Mouse (Mus musculus) common myeloid progenitor, adult 5-6 weeks (primary cell): ENCODE measurements at regions not wholly inside any gene's neighbourhood (a gene's known extent, or its start where the extent isn't known, plus 50 kb on each side); places are given as distances from the start of the nearest gene placed in this dataset.

Experiments
- ATAC-seq: replicated peaks from 2 replicates; pipeline ENCODE4 v1.8.0; 2016; ENCODE audit warnings: low read depth, mild to moderate bottlenecking, moderate TSS enrichment, inconsistent platforms; ENCODE audit not compliant: poor library complexity, severe bottlenecking

DNA sequence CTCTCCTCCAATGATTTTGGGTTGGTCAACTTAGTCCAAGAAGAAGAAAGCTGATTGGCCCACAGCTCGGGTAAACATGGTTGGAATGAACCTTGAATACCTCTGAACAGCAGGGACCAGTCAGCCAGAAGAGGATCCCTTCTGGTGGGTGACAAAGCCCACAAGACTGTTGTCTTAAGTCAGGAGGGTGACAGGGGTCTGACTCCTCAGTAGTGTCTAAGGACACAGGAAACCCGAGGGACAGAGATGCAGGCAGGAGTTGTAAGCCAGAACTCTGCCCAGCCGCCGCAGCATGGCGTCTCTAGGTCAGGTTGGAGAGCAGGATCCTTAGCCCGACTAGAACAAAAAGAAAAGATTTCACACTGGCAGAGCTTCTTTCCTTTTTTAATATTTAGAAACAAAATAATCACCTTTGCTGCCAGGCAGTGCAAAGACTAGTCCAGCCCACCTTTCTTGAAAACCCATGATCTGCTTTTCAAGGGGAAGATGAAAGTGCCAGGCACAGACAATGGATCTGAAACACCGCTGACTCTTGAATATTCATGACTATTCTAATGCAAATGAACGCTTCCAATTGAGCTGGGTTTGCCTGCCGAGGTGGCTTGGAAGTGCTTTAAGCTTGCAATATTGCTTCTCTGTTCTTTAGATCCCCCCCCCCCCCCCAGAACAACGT lies 81.7 kb upstream of the Plcl2 start:
- no peak for ATAC-seq

DNA sequence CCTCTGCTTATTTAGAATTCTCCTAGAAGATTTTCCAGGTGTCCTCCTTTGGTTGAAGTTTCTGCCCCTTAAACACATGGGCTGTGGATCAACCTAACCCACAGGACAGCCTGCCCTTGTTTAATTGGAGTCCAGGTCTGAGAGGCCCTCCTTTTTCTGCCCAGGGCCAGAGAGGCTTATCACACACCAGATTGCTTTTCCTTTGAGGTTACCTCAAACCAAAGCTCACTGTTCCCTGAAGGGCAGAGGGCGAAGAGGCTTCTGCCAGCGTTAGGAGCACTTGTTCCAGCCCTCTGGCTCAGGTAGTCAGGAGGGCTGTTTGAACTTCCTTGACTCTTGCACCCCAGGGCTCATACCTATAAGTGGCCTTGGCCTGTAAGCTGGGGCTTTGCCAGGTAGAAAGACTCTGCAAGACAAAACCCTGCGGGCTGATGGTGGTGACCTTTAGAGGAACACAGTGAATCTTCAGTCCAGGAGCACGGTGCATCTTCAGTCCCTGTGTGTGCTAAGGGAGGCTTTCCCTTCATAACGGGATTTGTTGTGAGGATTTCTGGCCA lies 81.1 kb upstream of the Plcl2 start:
- peak; percentile 64 for ATAC-seq

- no peak for ATAC-seq
Measured at GRCm38 (mm10) chr17:50432559-50432958, 76.6 kb upstream of the Plcl2 start.

- ATAC-seq: no peak
Measured at GRCm38 (mm10) chr17:50438960-50439359, 70.2 kb upstream of the Plcl2 start.

GRCm38 (mm10) chr17:50439365-50439764 lies 69.8 kb upstream of the Plcl2 start:
- no peak for ATAC-seq

GRCm38 (mm10) chr17:50442062-50442461 lies 67.1 kb upstream of the Plcl2 start:
- no peak for ATAC-seq

- ATAC-seq: no peak
Measured at GRCm38 (mm10) chr17:50442905-50443304, 66.3 kb upstream of the Plcl2 start.

DNA sequence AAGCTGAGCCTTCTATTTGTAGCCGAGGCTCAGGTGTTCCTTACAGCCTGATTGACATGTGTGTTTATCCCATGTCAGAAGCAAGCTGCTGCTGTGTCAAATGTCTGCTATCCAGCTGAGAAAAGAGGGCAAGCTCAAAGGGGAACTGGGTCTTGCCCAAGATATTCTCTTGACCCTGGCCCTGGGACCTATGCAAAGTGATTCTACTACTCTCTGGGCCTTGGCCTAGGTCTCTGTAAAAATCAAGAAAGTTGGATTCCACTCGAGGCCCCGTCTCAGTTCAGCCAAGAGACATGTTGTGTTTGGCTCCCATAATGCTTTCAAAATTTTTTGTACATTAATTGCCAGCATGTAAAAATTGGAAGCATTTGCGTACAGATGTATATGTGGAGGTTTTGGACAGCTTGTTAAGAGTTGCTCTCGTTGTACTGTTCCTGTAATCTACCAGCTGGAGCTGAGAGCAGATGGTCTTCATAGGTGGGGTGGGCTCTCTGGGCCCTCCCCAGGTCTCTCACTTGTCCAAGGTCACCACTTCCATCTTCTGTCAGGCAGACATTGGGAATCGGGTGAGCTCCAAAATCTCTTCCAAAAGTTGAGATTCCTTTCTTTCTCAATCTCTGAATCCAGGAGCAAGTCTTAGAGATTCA lies 65.7 kb upstream of the Plcl2 start:
- ATAC-seq: no peak

DNA sequence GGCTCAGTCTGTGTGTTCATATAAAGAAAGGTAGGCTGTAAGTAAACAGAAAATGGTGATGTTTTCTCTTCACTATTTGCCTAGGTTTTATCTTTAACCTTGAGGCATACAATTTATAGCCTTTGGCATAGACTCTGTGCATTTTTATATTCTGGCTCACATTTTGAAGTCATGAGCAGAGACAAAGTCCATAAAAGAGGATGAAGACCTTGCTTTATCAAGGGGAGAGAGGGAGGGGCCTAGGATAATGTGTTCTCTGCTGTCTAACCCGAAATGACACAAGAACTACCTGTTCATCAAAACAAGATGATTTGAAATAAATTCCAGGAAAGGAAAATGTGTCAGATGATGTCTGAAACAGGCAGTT lies 65.2 kb upstream of the Plcl2 start:
- ATAC-seq: no peak

- no peak for ATAC-seq
Measured at GRCm38 (mm10) chr17:50448693-50449092, 60.5 kb upstream of the Plcl2 start.

GRCm38 (mm10) chr17:50451606-50452005 lies 57.6 kb upstream of the Plcl2 start:
- ATAC-seq: no peak

DNA sequence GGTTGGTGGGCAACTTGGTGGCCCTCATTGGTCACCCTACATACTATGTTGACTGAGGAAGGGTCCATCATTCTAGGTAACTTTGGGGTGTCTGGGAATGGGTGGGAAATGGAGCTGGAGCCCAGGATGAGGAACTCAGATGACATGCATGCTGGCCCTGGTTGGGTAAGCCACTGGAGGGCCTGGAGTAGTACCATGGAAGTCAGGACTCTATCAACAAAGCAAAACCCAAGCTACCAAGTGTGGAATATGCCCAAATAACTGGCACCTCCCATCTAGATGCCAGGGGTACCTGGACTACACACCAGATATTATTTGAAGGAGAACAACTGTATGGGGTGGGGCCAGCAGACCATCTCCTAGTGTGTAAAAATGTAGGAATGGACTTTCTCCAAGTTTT lies 55.7 kb upstream of the Plcl2 start:
- no peak for ATAC-seq

DNA sequence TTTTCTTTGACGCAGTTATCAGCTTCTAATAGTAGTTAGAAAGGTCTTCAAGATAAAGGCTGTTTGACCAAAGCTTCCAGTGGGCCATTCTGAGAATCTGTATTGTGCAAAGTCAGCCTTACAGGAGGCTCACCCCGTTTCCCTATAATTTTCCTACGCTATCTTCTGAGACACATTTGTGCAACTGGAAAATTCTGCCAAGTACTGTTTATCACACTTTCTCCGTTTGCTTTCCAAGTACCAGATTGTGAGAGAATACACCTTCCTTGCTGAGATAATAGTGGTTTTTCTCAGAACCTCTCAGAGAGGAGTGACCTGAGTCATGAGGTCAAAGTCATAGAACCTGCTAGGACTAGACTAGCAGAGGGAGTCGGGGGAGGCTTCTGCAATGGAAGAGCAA lies 55.2 kb upstream of the Plcl2 start:
- peak; percentile 30 for ATAC-seq

DNA sequence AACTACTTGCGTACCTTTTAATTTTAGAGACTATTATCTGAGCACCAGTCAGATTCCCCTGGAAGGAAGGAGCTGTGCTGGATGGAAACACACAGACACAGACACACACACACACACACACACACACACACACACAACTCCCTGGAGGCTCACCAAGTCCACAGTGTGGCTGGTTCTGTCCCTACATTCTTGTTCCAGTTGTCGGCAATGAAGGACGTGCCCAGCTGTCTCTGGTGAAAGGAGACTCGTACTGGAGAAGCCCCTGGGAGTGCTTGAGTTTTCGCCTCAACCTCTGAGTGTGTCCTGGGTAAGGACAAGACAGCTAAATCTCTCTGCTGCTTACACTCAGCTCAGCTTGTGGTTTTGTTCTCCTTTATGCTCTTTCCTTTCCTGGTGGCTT lies 54.3 kb upstream of the Plcl2 start:
- no peak for ATAC-seq

DNA sequence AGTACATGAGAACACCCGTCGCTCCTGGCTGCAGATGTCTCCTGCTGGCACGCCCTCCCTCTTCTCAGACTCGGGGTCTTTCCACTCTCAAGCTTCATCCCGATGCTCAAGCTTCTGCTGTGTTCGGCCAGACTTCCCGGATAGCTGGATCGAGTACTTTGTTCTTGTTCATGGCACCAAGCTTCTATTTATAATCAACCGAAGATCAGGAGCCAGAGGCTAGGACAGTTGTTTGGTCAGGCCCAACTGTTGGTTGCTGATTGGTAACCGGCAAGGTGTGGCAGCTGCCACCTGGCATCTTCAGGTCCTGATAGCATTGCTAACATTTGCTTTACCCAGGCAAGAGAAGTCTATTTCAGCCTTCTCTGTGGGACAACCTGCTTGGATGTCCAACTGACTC lies 53.5 kb upstream of the Plcl2 start:
- no peak for ATAC-seq

DNA sequence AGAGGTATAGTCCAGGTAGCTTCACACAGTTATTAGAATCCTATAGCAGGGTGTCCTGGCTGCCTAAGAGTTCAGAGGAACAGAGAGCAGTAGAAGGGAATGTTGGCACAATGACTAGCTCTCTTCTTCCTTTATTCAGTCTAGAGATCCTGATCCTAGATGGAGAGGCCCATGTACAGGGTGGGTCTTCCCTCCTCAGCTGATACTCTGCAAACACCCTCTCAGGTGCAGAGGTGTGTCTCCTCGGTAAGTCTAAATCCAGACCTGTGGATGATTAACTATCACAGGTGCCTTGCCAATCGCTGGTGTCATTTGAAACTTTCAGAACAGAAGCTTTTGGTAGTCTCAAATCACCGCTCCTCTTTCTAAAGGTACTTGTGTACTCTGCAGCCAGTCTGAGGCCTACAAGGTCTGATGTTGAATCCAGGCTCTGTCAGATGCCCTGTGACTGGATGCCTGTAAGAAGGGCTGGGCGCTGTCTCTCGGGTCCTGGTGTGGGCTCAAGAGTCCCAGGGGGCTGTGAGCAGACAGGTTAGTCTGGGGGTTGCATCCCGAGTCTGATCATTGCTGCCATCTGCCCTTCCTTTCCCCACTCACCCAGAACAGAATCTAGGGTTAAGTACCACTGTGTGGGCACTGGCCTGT lies 52.0 kb upstream of the Plcl2 start:
- ATAC-seq: no peak

DNA sequence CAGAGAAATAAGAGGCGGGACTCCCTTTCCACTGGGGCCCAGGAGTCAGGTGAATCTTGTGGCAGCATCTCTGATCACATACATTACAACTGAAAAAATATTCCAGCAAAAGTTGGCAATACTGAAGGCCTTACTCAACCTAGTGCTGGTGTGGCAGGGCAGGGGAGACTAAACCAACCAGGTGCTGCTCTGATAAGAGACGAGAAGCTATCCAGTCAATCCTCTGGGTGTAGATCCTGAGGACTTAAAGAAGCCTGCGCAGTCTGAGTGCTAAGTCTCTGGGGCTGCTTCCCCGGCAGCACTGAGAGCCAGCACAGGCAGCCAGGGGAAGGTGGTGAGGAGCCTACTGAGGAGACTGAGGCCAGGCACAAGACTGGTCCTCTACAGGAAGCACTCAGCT lies 51.0 kb upstream of the Plcl2 start:
- ATAC-seq: no peak; the same call in 1 of the 2 replicates
